Mouse (Mus musculus): Measurements from ENCODE around the gene Olfr450.

GRCm38 (mm10) chr6:42790949-42791556 lies 20.7 kb upstream of the Olfr450 start:
- TF ChIP-seq GATA1 (IDR thresholded peaks at IDR 0.05; ENCODE audit: borderline replicate concordance, low read length) (no peak), FLI1 (IDR thresholded peaks at IDR 0.05; ENCODE audit: low read length) (no peak)

Measured in megakaryocyte, embryonic 14.5 days (primary cell).